Mouse (Mus musculus): ENCODE results near the gene Hnrnpul1.
A peak's percentile ranks its signal among the peaks of the same experiment; 100 is the strongest.

Gene Hnrnpul1

GRCm38 (mm10) chr7:25687811-25688401 is 66.7 kb downstream of the Hnrnpul1 start:
- DNase-seq: peak; percentile 84

DNA sequence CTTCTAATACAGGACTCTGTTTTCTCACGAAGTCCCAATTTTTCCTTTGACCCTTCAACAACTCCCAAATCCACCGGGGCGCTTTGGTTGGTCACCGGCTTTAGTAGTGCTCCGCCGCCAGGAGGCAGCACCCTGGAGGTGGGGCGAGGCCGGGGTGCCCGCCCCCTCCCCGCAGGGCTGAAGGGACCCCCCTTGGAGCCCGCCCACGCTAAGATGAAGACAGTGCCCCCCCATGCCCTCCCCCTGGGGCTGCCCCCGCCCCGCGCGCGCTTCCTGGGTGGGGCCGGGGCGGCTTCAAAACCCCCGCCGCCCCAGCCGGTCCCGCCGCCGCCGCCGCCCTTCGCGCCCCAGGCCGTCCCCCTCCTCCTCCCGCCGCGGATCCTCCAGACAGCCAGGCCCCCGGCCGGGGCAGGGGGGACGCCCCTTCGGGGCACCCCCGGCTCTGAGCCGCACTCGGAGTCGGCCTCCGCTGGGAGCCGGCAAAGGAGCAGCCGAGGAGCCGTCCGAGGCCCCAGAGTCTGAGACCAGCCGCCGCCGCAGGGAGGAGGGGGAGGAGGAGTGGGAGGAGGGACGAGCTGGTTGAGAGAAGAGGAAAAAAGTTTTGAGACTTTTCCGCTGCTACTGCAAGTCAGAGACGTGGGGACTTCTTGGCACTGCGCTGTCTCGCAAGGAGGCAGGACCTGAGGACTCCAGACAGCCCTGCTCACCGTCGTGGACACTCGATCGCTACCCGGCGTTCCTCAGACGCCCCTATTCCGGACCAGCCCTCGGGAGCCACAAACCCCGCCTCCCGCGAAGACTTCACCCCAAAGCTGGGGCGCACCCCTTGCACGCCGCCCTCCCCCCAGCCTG is 67.7 kb downstream of the Hnrnpul1 start, which contains the start of gene Tgfb1:
Gene Tgfb1, plus strand, starts transcription at position 323 of the 852 bp plus-strand sequence.
- DNase-seq: peak; percentile 92

- DNase-seq: no peak
These were observed 68.6 kb downstream of the Hnrnpul1 start for GRCm38 (mm10) chr7:25685926-25686470.

DNA sequence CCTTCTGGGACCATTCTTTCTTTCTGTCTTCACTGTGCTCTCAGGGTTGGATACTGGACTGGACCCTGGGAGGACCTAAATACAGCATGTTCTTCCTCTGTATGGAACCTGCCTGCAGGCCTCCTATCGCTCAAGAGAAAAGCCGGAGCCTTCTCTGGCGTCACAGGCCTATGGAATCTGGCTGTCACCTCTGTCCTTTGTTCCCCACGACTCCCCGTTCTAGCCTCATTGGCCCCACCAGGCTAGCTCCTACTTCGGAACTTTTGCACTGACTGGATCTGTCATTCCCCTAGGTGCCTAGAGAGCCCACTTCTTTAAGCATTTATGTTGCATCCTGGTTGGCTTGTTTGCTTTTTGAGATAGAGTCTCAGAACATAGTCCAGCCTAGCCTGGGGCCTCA is 69.9 kb downstream of the Hnrnpul1 start:
- no peak for DNase-seq

GRCm38 (mm10) chr7:25683474-25684180 is 70.9 kb downstream of the Hnrnpul1 start:
- DNase-seq: peak; percentile 71

DNA sequence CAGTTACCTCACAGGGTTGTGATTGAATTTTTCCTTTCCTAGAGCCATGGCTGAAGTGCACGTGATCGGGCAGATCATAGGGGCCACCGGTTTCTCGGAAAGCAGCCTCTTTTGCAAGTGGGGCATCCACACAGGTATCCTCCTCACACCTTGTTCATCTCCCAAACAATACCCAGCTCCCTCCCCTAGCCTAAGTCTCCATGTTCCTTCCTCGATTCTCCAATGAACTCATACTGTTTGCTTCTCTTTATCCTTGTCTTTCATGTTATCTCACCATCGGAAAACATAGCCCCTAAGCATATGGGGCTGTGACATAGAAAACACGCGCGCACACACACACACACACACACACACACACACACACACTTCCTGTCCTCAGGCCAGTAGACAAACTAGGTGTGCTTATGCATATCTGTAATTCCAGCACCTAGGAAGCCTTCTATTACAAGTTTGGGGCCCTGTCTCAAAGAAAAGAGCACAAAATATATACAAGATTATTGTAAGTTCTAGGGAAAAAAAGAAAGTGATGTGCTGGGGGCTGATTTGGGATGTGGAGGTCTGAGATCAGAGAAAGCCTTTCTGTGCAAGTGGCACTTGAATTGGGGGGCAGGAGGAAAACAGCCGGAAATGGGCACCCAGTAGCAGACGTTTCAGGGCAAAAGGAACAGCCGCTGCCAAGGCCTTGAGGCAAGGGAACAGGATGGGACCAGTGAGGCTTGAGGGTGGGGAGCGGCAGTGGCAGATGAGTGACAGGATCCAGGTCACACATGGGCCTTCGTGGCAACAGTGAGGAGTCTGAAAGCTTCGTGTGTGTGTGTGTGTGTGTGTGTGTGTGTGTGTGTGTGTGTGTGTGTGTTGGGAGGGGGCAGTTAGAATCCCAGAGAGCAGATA is 73.0 kb downstream of the Hnrnpul1 start:
- DNase-seq: peak; percentile 70

- peak; percentile 98 for DNase-seq
These were observed 73.9 kb downstream of the Hnrnpul1 start, which contains the start of gene B9d2 for GRCm38 (mm10) chr7:25680514-25681258. B9d2 (plus strand) TSS chr7:25680780.

GRCm38 (mm10) chr7:25679971-25680370 is 74.6 kb downstream of the Hnrnpul1 start:
- no peak for DNase-seq

GRCm38 (mm10) chr7:25677013-25677412 is 77.5 kb downstream of the Hnrnpul1 start:
- no peak for DNase-seq

- DNase-seq: no peak
These were observed 78.3 kb downstream of the Hnrnpul1 start for GRCm38 (mm10) chr7:25676085-25676781.

DNA sequence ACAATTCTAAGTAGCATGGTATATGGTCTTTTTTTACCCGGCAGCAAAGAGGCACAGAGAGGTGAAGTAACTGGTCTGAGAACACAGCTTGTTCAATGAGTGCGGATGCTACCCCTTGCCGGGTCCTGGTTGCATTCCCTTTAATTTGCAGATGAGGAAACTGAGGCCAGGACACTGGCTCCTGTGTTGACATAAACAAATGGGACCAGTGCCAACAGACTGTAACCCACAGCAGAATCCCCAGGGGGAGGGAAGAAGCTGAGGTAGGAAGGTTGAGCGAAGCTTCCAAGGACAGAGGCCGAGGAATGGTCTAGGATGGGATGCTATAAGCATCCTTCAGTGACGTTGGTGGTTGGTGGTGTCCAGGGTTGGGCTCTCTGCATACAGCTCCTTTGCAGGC is 79.2 kb downstream of the Hnrnpul1 start:
- no peak for DNase-seq

- DNase-seq: no peak
These were observed 79.7 kb downstream of the Hnrnpul1 start, which contains the start of gene Tmem91 for GRCm38 (mm10) chr7:25674719-25675300. Tmem91 (minus strand) TSS chr7:25675166.

DNA sequence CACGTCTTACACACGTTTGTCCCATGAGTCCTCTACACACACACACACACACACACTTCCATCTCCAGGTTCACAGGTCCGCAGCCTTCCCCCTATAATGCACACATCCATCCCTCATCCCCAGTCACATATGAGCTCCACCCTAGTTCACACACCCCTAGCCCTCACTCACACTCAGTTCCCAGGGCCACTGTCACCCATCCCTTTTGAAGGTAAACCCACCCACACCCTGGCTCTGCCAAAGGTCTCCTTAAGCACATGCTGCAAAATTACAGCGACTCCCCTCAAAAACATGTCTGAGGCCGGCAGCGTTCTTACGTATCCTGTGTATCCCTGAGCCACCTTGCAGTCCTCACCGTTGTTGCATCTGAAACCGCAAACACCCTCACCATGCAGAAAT is 80.3 kb downstream of the Hnrnpul1 start:
- no peak for DNase-seq

DNA sequence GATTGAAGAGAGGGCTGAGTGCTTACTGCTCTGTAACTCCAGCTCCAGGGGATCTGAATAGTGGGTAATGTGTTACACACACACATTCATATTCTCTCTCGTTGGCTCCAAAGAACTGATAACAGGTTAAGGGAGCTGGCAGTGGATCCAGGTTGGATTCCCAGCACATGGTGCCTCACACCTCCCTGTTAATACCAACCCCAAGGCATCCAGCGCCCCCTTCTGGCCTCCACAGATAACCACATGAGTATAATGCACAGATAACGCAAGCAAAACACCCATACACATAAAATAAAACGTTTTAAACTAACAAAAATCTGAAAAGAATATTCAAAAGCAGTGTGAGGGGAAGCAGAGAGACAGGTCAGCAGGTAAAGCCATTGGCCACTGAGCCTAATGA is 82.1 kb downstream of the Hnrnpul1 start:
- no peak for DNase-seq

DNA sequence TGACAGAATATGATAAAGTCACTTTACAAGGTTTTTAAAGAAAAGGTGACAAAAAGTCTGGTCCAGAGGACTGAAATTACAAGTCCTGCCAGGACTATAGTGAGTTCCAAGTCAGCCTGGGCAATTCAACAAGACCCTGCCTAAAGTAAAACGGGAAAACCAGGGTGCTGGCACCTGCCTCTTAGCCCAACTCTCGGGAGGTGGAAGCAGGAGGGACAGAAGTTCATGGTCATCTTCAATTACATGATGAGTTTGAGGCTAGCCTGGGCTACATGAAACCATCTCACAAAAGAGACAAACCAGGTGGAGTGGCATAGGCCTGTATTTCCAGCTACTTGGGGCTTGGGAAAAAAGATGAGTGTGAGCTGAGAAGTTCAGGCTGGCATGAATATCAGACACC is 82.9 kb downstream of the Hnrnpul1 start:
- no peak for DNase-seq
